Mouse (Mus musculus): ENCODE results near the gene Rpn1.

GRCm38 (mm10) chr6:88071216-88071615 lies 13.1 kb upstream of the Rpn1 start:
- TF ChIP-seq POLR2A (IDR thresholded peaks at IDR 0.05; ENCODE audit: insufficient read depth, low read length), result no peak
- TF ChIP-seq EP300 (IDR thresholded peaks at IDR 0.05; ENCODE audit: insufficient read depth, low read depth, low read length), result no peak
